24 mouse cellular contexts compared by ENCODE assay signal in the genomic region with DNA sequence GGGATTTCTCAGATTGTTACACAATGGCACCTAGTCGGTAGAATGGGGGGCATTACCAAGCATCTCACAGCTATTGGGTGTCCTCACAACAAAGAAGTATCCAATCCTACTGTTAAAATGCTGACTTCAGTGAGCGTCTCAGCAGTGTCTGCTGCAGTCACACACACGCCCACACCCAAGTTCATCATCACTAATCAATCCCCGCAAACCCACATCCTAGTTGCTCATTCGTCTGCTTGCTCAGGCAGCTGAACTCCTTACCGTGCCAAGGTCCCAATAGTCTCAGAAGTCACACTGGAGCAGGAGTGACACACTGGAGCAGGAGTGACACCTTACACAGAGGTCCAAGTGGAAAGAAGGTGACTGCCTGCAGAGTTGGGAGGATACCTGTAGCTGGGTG. TPM values are rescaled to one million over a fixed set of nuclear protein-coding genes. Genes with fewer than 3 reads are reported as not detected.
DNase-seq lines count a peak whose midpoint lies in the region; ATAC-seq and TF ChIP-seq lines count a peak whose summit lies in the region.
"Had no signal": no experiment of that assay in that cellular context is flagged by ENCODE, and none has a peak within 500 bp of the region (broad histone marks: within the 10 kb centered on the region; RNA-seq: fewer than 3 reads in every experiment).

No protein-coding gene starts in this region.

- H3K27me3 ChIP-seq in intestine, embryonic 15.5 days (replicated peaks), result no peaks in the 10 kb centered on the region
- H3K27me3 ChIP-seq in intestine, postnatal 0 days (replicated peaks; ENCODE audit: control insufficient read depth, insufficient read depth, low read length), result no peaks in the 10 kb centered on the region
- H3K27me3 ChIP-seq in forebrain, embryonic 14.5 days (replicated peaks; ENCODE audit: control insufficient read depth, insufficient read depth, low read length), result no peaks in the 10 kb centered on the region
- H3K27me3 ChIP-seq: embryonic facial prominence, embryonic 13.5 days; embryonic facial prominence, embryonic 15.5 days; forebrain, embryonic 12.5 days; forebrain, embryonic 15.5 days had no signal

- no peak overlapping the region for H3K9ac ChIP-seq in intestine, embryonic 15.5 days
- H3K9ac ChIP-seq in intestine, postnatal 0 days (ENCODE audit: low read depth, low read length), result no peak overlapping the region
- H3K9ac ChIP-seq in forebrain, embryonic 14.5 days (ENCODE audit: low read length), result no peak overlapping the region
- H3K9ac ChIP-seq: embryonic facial prominence, embryonic 13.5 days; embryonic facial prominence, embryonic 15.5 days; forebrain, embryonic 12.5 days; forebrain, embryonic 15.5 days; forebrain, postnatal 0 days had no signal

- no peaks in the 10 kb centered on the region for H3K4me1 ChIP-seq in intestine, embryonic 15.5 days (replicated peaks)
- peaks cover 14% of the 10 kb centered on the region; the same call in 1 of the 2 replicates for H3K4me1 ChIP-seq in intestine, postnatal 0 days (replicated peaks; ENCODE audit: control insufficient read depth, insufficient read depth, low read length)
- H3K4me1 ChIP-seq in forebrain, embryonic 14.5 days (ENCODE audit: control insufficient read depth, insufficient read depth, low read length), result no peaks in the 10 kb centered on the region
- H3K4me1 ChIP-seq: embryonic facial prominence, embryonic 13.5 days; embryonic facial prominence, embryonic 15.5 days; forebrain, embryonic 10.5 days; forebrain, embryonic 12.5 days; forebrain, embryonic 15.5 days had no signal

- H3K36me3 ChIP-seq in intestine, embryonic 15.5 days, result no peaks in the 10 kb centered on the region
- no peaks in the 10 kb centered on the region for H3K36me3 ChIP-seq in intestine, postnatal 0 days (ENCODE audit: control insufficient read depth, insufficient read depth)
- H3K36me3 ChIP-seq in forebrain, embryonic 14.5 days (ENCODE audit: control insufficient read depth, insufficient read depth, low read length), result no peaks in the 10 kb centered on the region
- H3K36me3 ChIP-seq: embryonic facial prominence, embryonic 13.5 days; embryonic facial prominence, embryonic 15.5 days; forebrain, embryonic 10.5 days; forebrain, embryonic 12.5 days; forebrain, embryonic 15.5 days had no signal

- peak; percentile 7 for DNase-seq in induced T-regulatory cell, adult 2 months (ENCODE audit: low read depth)
- no peak for DNase-seq in layer of hippocampus, adult 11-12 months (ENCODE audit: low spot score)
- DNase-seq in neural tube, embryonic 10.5 days (ENCODE audit: extremely low spot score, low spot score), result no peak
- DNase-seq in forebrain, embryonic 14.5 days (ENCODE audit: low spot score), result no peak
- DNase-seq: adrenal gland, adult 2 months; adrenal gland, postnatal 10 days; adrenal gland, postnatal 25 days; B cell, adult 2 months; cerebellum, adult 11-12 months; cerebellum, adult 2 months; cerebellum, adult 9-10 months; cerebellum, postnatal 10 days; cerebellum, postnatal 25 days; embryo, embryonic 11 days; forebrain, postnatal 0 days had no signal

- WGBS in intestine, embryonic 15.5 days, result 86% methylated on average over 6 of the region's 6 CpGs
- WGBS in intestine, postnatal 0 days, result 74% methylated on average over 6 of the region's 6 CpGs
- WGBS in forebrain, embryonic 14.5 days, result 92% methylated on average over 6 of the region's 6 CpGs

- H3K4me2 ChIP-seq in intestine, embryonic 15.5 days (replicated peaks), result no peak overlapping the region
- no peak overlapping the region for H3K4me2 ChIP-seq in intestine, postnatal 0 days (replicated peaks; ENCODE audit: low read depth)
- H3K4me2 ChIP-seq in forebrain, embryonic 14.5 days (ENCODE audit: low read length), result no peak overlapping the region
- H3K4me2 ChIP-seq: embryonic facial prominence, embryonic 13.5 days; embryonic facial prominence, embryonic 15.5 days; forebrain, embryonic 12.5 days; forebrain, embryonic 15.5 days had no signal

- H3K9me3 ChIP-seq in intestine, embryonic 15.5 days, result no peaks in the 10 kb centered on the region
- no peaks in the 10 kb centered on the region for H3K9me3 ChIP-seq in intestine, postnatal 0 days (ENCODE audit: control insufficient read depth)
- H3K9me3 ChIP-seq in forebrain, embryonic 14.5 days (replicated peaks; ENCODE audit: control insufficient read depth, low read length), result no peaks in the 10 kb centered on the region
- H3K9me3 ChIP-seq: embryonic facial prominence, embryonic 13.5 days; embryonic facial prominence, embryonic 15.5 days; forebrain, embryonic 10.5 days; forebrain, embryonic 12.5 days; forebrain, embryonic 15.5 days had no signal

- no peak overlapping the region for H3K27ac ChIP-seq in intestine, embryonic 15.5 days
- no peak overlapping the region for H3K27ac ChIP-seq in intestine, postnatal 0 days (ENCODE audit: low read depth, low read length)
- no peak overlapping the region for H3K27ac ChIP-seq in forebrain, embryonic 14.5 days (ENCODE audit: low read depth, low read length)
- H3K27ac ChIP-seq: embryonic facial prominence, embryonic 13.5 days; embryonic facial prominence, embryonic 15.5 days; forebrain, embryonic 10.5 days; forebrain, embryonic 12.5 days; forebrain, embryonic 15.5 days had no signal

- H3K4me3 ChIP-seq in intestine, embryonic 15.5 days (replicated peaks), result no peak overlapping the region
- H3K4me3 ChIP-seq in intestine, postnatal 0 days (ENCODE audit: low read depth, low read length), result no peak overlapping the region
- H3K4me3 ChIP-seq in forebrain, embryonic 14.5 days (ENCODE audit: low read depth, low read length), result no peak overlapping the region
- H3K4me3 ChIP-seq: embryonic facial prominence, embryonic 13.5 days; embryonic facial prominence, embryonic 15.5 days; erythroblast, embryonic 14.5 days; forebrain, embryonic 10.5 days; forebrain, embryonic 12.5 days; forebrain, embryonic 15.5 days had no signal

- 0 out of 2 replicates have a peak, but pooled peaks have one; percentile 11 for ATAC-seq in intestine, embryonic 15.5 days
- no peak for ATAC-seq in intestine, postnatal 0 days
- ATAC-seq in CD4-positive, CD25-positive, alpha-beta regulatory T cell, adult 4 months, result peak; percentile 56
- ATAC-seq in forebrain, embryonic 14.5 days, result no peak
- ATAC-seq: forebrain, embryonic 15.5 days; forebrain, postnatal 0 days had no signal

- no peak for TF ChIP-seq CTCF in intestine, postnatal 0 days (IDR thresholded peaks at IDR 0.05; ENCODE audit: low read depth)

RNA-seq across cellular contexts. Expression of gene Rnf152, which starts 14.2 kb away (rescaled TPM):
- polyA plus RNA-seq in intestine, embryonic 15.5 days (2015; fragmentation: Nextera tagmentation; extraction: Ambion mirVana), result 1.8 TPM in 2 replicates
- polyA plus RNA-seq in intestine, postnatal 0 days (2015; fragmentation: Nextera tagmentation; extraction: Ambion mirVana), result 1.8 and 2.1 TPM in 2 replicates
- under 1 TPM; 0.09 to 0.35 TPM for polyA plus RNA-seq in CD4-positive, CD25-positive, alpha-beta regulatory T cell, adult 4 months (2017; shearing (Covaris generic))
- 4.9 and 7.4 TPM in 2 replicates for polyA plus RNA-seq in forebrain, embryonic 14.5 days (2014; fragmentation: Nextera tagmentation; extraction: Ambion mirVana)
- polyA plus RNA-seq: erythroblast, embryonic 14.5 days had no signal

Comparison
In these comparisons a context has a peak if more than half of its experiments do, and no peak if none do; other contexts are left out.
1. ATAC-seq: peak in intestine, embryonic 15.5 days (single experiment) and CD4-positive, CD25-positive, alpha-beta regulatory T cell, adult 4 months (single experiment); none in intestine, postnatal 0 days (single experiment) and forebrain, embryonic 14.5 days (single experiment).